Mouse (Mus musculus): ENCODE measurements around the gene Smim17.

- TF ChIP-seq CTCF (IDR thresholded peaks at IDR 0.05; ENCODE audit: borderline replicate concordance, insufficient read depth, low read depth, low read length) (no peak), POLR2A (IDR thresholded peaks at IDR 0.05; ENCODE audit: borderline replicate concordance, insufficient read depth, low read length) (peak; percentile 82; the same call in 1 of the 2 replicates)
Measured at GRCm38 (mm10) chr7:6397996-6398975, at the start of gene Smim17.

Measured in cerebellum, adult 2 months (tissue).